ENCODE assay signal across 32 mouse cellular contexts in the genomic region with DNA sequence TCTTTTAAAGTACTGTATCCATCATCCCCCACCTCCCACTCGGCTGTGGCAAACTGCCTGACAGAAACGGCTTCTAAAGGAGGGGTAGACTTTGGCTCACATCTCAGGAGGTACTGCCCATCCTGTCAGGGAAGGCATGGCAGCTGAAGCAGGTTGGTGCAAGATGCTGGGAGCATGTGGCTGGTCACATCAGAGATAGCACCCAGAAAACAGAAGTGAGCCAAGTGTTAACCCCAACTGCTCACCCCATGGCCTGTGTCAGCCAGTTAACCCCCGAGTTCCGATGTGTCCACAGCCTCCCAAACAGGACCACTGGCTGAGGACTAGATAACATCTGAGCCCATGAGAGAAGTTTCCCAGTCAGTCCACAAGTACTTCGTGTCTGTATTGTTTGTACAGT. TPM values are rescaled to one million over a fixed set of nuclear protein-coding genes. Genes with fewer than 3 reads are reported as not detected.
"Had no signal": no experiment of that assay in that cellular context is flagged by ENCODE, and none has a peak within 500 bp of the region (broad histone marks: within the 10 kb centered on the region; RNA-seq: fewer than 3 reads in every experiment).

No protein-coding gene starts in this region.

- DNase-seq: kidney, adult 18-20 months; kidney, adult 9 months; kidney, postnatal 14 days; kidney, postnatal 4 days; layer of hippocampus, adult 9-11 months; layer of hippocampus, postnatal 36 days; liver, embryonic 13.5 days; lung, adult 2 months; lung, postnatal 10 days; lung, postnatal 36 days; thymus, adult 18-20 months; thymus, postnatal 36 days had no signal

- H3K27me3 ChIP-seq: liver, embryonic 13.5 days; megakaryocyte, embryonic 14.5 days; neural tube, embryonic 13.5 days had no signal

- H3K4me2 ChIP-seq: liver, embryonic 13.5 days; midbrain, embryonic 12.5 days; neural tube, embryonic 13.5 days had no signal

- H3K4me3 ChIP-seq: left cerebral cortex, adult 2 months; liver, embryonic 13.5 days; megakaryocyte, embryonic 14.5 days; midbrain, embryonic 12.5 days; myocyte; neural tube, embryonic 13.5 days had no signal

- H3K27ac ChIP-seq: left cerebral cortex, adult 2 months; liver, embryonic 13.5 days; midbrain, embryonic 12.5 days; neural tube, embryonic 13.5 days; stomach, postnatal 0 days had no signal

- H3K9me3 ChIP-seq: liver, embryonic 13.5 days; neural tube, embryonic 13.5 days had no signal

- H3K9ac ChIP-seq: liver, embryonic 13.5 days; midbrain, embryonic 12.5 days; neural tube, embryonic 13.5 days had no signal

RNA-seq across cellular contexts. Expression of a gene that starts 25.4 kb away (rescaled TPM):
- total RNA-seq: layer of hippocampus, adult 18-20 months; layer of hippocampus, postnatal 36 days; left cerebral cortex, adult 2 months; left cerebral cortex, postnatal 10 days; left cerebral cortex, postnatal 36 days; liver, adult 2 months; monocyte, adult 5-6 weeks had no signal
- polyA plus RNA-seq: intestine, embryonic 16.5 days; kidney, embryonic 16.5 days; limb, embryonic 11.5 days; limb, embryonic 14.5 days; liver, adult 2 months; liver, embryonic 13.5 days; liver, embryonic 16.5 days; lung, adult 2 months; midbrain, embryonic 12.5 days; neural tube, embryonic 13.5 days; small intestine, adult 2 months; spleen, adult 2 months; stomach, embryonic 14.5 days; stomach, postnatal 0 days; urinary bladder, adult 2 months had no signal
